Mouse (Mus musculus): ENCODE data around the gene Acd. TPM values are rescaled to one million over a fixed set of nuclear protein-coding genes. Genes with fewer than 3 reads are reported as not detected.

Acd gene
- polyA plus RNA-seq (2014; fragmentation: Nextera tagmentation; extraction: Ambion mirVana) = 53.8 and 56.5 TPM in 2 replicates

GRCm38 (mm10) chr8:105700966-105701824, at the start of gene Acd, which contains the start of gene Pard6a:
Acd (minus strand) TSS chr8:105701102.
Pard6a (plus strand) TSS chr8:105701148.
- peak within 1 kb of the TSS; percentile 57 for H3K4me3 ChIP-seq (ENCODE audit: low read depth, low read length)
- H3K9ac ChIP-seq (replicated peaks; ENCODE audit: low read length) = peak within 1 kb of the TSS; percentile 56
- H3K4me1 ChIP-seq (ENCODE audit: control insufficient read depth, insufficient read depth, low read length) = peaks cover 8% of the 10 kb centered on the region
- ATAC-seq (replicated peaks; ENCODE audit: insufficient number of reproducible peaks, low FRiP score, low TSS enrichment, low read depth) = peak; percentile 64
- peak within 1 kb of the TSS; percentile 71 for H3K27ac ChIP-seq (replicated peaks; ENCODE audit: low read depth, low read length)
- WGBS = under 1% methylated on average over 58 of the region's 60 CpGs
- H3K9me3 ChIP-seq (replicated peaks; ENCODE audit: control insufficient read depth, low read length) = no peaks in the 10 kb centered on the region
- no peaks in the 10 kb centered on the region for H3K27me3 ChIP-seq (ENCODE audit: control insufficient read depth, insufficient read depth, low read length)
- H3K4me2 ChIP-seq (ENCODE audit: low read depth, low read length) = peak within 1 kb of the TSS; percentile 87
- H3K36me3 ChIP-seq (replicated peaks; ENCODE audit: control insufficient read depth, insufficient read depth, low read depth, low read length) = peaks cover 3% of the 10 kb centered on the region
- DNase-seq (ENCODE audit: low spot score) = peak; percentile 98

GRCm38 (mm10) chr8:105750606-105751005, 49.7 kb upstream of the Acd start:
- H3K4me2 ChIP-seq (ENCODE audit: low read depth, low read length) = no peak overlapping the region
- H3K27ac ChIP-seq (replicated peaks; ENCODE audit: low read depth, low read length) = no peak overlapping the region
- DNase-seq (ENCODE audit: low spot score) (peak; percentile 55), ATAC-seq (replicated peaks; ENCODE audit: insufficient number of reproducible peaks, low FRiP score, low TSS enrichment, low read depth) (no peak)
- H3K9me3 ChIP-seq (replicated peaks; ENCODE audit: control insufficient read depth, low read length) = no peaks in the 10 kb centered on the region
- H3K27me3 ChIP-seq (ENCODE audit: control insufficient read depth, insufficient read depth, low read length) = no peaks in the 10 kb centered on the region
- WGBS = 11% methylated on average over 11 of the region's 11 CpGs
- no peak overlapping the region for H3K4me3 ChIP-seq (ENCODE audit: low read depth, low read length)
- no peaks in the 10 kb centered on the region for H3K36me3 ChIP-seq (replicated peaks; ENCODE audit: control insufficient read depth, insufficient read depth, low read depth, low read length)
- H3K4me1 ChIP-seq (ENCODE audit: control insufficient read depth, insufficient read depth, low read length) = no peaks in the 10 kb centered on the region
- H3K9ac ChIP-seq (replicated peaks; ENCODE audit: low read length) = no peak overlapping the region

DNA sequence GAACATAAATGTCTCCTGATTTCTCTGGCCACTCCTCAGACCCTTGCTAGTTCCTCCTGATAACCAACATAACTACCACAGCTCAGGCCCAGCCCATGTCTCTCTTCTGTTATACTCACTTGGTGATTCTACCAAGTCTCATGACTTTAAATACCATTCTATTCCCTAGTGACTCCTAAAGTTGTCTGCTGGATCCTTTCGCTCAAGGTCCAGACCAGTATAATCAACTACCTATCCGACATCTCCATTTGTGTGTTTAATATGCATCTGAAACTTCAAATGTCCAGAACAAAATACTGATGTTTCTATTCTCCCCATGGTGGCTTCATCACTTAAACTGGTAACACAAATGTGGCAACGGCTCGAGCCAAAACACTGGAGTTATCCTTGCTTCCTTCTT, 42.4 kb upstream of the Acd start:
- H3K27ac ChIP-seq (replicated peaks; ENCODE audit: low read depth, low read length) = no peak overlapping the region
- H3K9me3 ChIP-seq (replicated peaks; ENCODE audit: control insufficient read depth, low read length) = no peaks in the 10 kb centered on the region
- no peak overlapping the region for H3K9ac ChIP-seq (replicated peaks; ENCODE audit: low read length)
- H3K36me3 ChIP-seq (replicated peaks; ENCODE audit: control insufficient read depth, insufficient read depth, low read depth, low read length) = no peaks in the 10 kb centered on the region
- H3K4me2 ChIP-seq (ENCODE audit: low read depth, low read length) = no peak overlapping the region
- no peaks in the 10 kb centered on the region for H3K4me1 ChIP-seq (ENCODE audit: control insufficient read depth, insufficient read depth, low read length)
- ATAC-seq (replicated peaks; ENCODE audit: insufficient number of reproducible peaks, low FRiP score, low TSS enrichment, low read depth) (no peak), DNase-seq (ENCODE audit: low spot score) (no peak)
- H3K4me3 ChIP-seq (ENCODE audit: low read depth, low read length) = no peak overlapping the region
- 87% methylated on average over 4 of the region's 4 CpGs for WGBS
- no peaks in the 10 kb centered on the region for H3K27me3 ChIP-seq (ENCODE audit: control insufficient read depth, insufficient read depth, low read length)

DNA sequence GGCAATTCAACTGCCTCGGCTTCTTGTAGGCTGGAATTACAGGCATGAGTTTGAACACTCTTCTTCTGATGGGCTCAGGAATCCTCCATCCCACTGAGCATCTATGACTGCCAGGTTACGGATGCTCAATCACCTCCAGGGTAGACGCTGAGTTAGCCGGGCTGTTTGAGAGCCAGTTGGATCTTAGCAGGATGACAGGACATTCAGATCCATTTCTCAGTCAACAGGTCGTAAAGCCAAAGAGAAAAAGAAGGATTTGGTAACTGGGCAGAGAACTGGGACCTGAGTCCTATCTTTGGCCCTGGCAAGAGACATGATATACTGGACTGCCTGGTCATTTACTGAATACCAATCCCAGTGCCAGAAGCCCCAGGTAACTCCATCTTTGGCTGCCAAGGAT, 38.3 kb upstream of the Acd start:
- 90% methylated on average over 5 of the region's 5 CpGs for WGBS
- DNase-seq (ENCODE audit: low spot score) (no peak), ATAC-seq (replicated peaks; ENCODE audit: insufficient number of reproducible peaks, low FRiP score, low TSS enrichment, low read depth) (no peak)
- H3K4me2 ChIP-seq (ENCODE audit: low read depth, low read length) = no peak overlapping the region
- no peak overlapping the region for H3K4me3 ChIP-seq (ENCODE audit: low read depth, low read length)
- no peak overlapping the region for H3K9ac ChIP-seq (replicated peaks; ENCODE audit: low read length)
- H3K36me3 ChIP-seq (replicated peaks; ENCODE audit: control insufficient read depth, insufficient read depth, low read depth, low read length) = no peaks in the 10 kb centered on the region
- no peaks in the 10 kb centered on the region for H3K9me3 ChIP-seq (replicated peaks; ENCODE audit: control insufficient read depth, low read length)
- H3K27me3 ChIP-seq (ENCODE audit: control insufficient read depth, insufficient read depth, low read length) = no peaks in the 10 kb centered on the region
- no peaks in the 10 kb centered on the region for H3K4me1 ChIP-seq (ENCODE audit: control insufficient read depth, insufficient read depth, low read length)
- H3K27ac ChIP-seq (replicated peaks; ENCODE audit: low read depth, low read length) = no peak overlapping the region

DNA sequence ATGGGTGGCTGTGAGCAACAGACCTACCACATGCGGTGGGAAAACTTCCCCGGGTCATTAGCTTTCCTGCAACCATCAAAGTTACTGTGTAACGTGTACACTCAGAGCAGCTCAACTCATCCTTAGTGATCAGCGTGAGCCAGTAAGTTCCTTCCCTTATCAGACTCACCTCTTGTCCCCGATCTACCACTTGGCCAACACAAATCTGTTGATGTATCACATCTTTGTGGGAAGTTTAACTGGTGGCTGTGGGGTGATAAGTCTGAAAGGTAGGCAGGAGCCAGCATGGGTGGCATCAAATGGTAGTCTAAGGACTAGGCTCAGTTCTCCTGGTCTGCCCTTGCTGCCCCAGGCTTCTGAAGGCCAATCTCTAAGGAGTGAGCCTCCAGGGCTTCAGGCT, 31.3 kb upstream of the Acd start:
- DNase-seq (ENCODE audit: low spot score) (no peak), ATAC-seq (replicated peaks; ENCODE audit: insufficient number of reproducible peaks, low FRiP score, low TSS enrichment, low read depth) (no peak)
- H3K27me3 ChIP-seq (ENCODE audit: control insufficient read depth, insufficient read depth, low read length) = no peaks in the 10 kb centered on the region
- no peak overlapping the region for H3K27ac ChIP-seq (replicated peaks; ENCODE audit: low read depth, low read length)
- H3K36me3 ChIP-seq (replicated peaks; ENCODE audit: control insufficient read depth, insufficient read depth, low read depth, low read length) = peaks cover 4% of the 10 kb centered on the region; the same call in 1 of the 2 replicates
- H3K4me3 ChIP-seq (ENCODE audit: low read depth, low read length) = no peak overlapping the region
- H3K9ac ChIP-seq (replicated peaks; ENCODE audit: low read length) = no peak overlapping the region
- H3K4me2 ChIP-seq (ENCODE audit: low read depth, low read length) = no peak overlapping the region
- no peaks in the 10 kb centered on the region for H3K9me3 ChIP-seq (replicated peaks; ENCODE audit: control insufficient read depth, low read length)
- no peaks in the 10 kb centered on the region for H3K4me1 ChIP-seq (ENCODE audit: control insufficient read depth, insufficient read depth, low read length)
- 89% methylated on average over 5 of the region's 5 CpGs for WGBS

GRCm38 (mm10) chr8:105727397-105728124, 26.7 kb upstream of the Acd start:
- Histone ChIP-seq H3K4me2 (ENCODE audit: low read depth, low read length) (no peak overlapping the region), H3K27ac (replicated peaks; ENCODE audit: low read depth, low read length) (no peak overlapping the region), H3K4me3 (ENCODE audit: low read depth, low read length) (no peak overlapping the region), H3K9ac (replicated peaks; ENCODE audit: low read length) (no peak overlapping the region; the same call in 1 of the 2 replicates), H3K4me1 (ENCODE audit: control insufficient read depth, insufficient read depth, low read length) (no peaks in the 10 kb centered on the region), H3K36me3 (replicated peaks; ENCODE audit: control insufficient read depth, insufficient read depth, low read depth, low read length) (peaks cover 5% of the 10 kb centered on the region; the same call in 1 of the 2 replicates), H3K9me3 (replicated peaks; ENCODE audit: control insufficient read depth, low read length) (no peaks in the 10 kb centered on the region), H3K27me3 (ENCODE audit: control insufficient read depth, insufficient read depth, low read length) (no peaks in the 10 kb centered on the region)
- DNase-seq (ENCODE audit: low spot score) = no peak
- 87% methylated on average over 18 of the region's 18 CpGs for WGBS
- no peak for ATAC-seq (replicated peaks; ENCODE audit: insufficient number of reproducible peaks, low FRiP score, low TSS enrichment, low read depth)

GRCm38 (mm10) chr8:105725726-105726125, 24.8 kb upstream of the Acd start:
- Histone ChIP-seq H3K27me3 (ENCODE audit: control insufficient read depth, insufficient read depth, low read length) (no peaks in the 10 kb centered on the region), H3K9ac (replicated peaks; ENCODE audit: low read length) (no peak overlapping the region), H3K4me2 (ENCODE audit: low read depth, low read length) (no peak overlapping the region), H3K27ac (replicated peaks; ENCODE audit: low read depth, low read length) (no peak overlapping the region), H3K4me3 (ENCODE audit: low read depth, low read length) (no peak overlapping the region), H3K4me1 (ENCODE audit: control insufficient read depth, insufficient read depth, low read length) (no peaks in the 10 kb centered on the region), H3K9me3 (replicated peaks; ENCODE audit: control insufficient read depth, low read length) (no peaks in the 10 kb centered on the region), H3K36me3 (replicated peaks; ENCODE audit: control insufficient read depth, insufficient read depth, low read depth, low read length) (peaks cover 5% of the 10 kb centered on the region; the same call in 1 of the 2 replicates)
- 78% methylated on average over 5 of the region's 5 CpGs for WGBS
- no peak for DNase-seq (ENCODE audit: low spot score)
- ATAC-seq (replicated peaks; ENCODE audit: insufficient number of reproducible peaks, low FRiP score, low TSS enrichment, low read depth) = no peak

- peaks cover 5% of the 10 kb centered on the region; the same call in 1 of the 2 replicates for H3K36me3 ChIP-seq (replicated peaks; ENCODE audit: control insufficient read depth, insufficient read depth, low read depth, low read length)
These were observed 22.0 kb upstream of the Acd start for GRCm38 (mm10) chr8:105722861-105723260.

More at GRCm38 (mm10) chr8:105722861-105723260, 22.0 kb upstream of the Acd start:
- ATAC-seq (replicated peaks; ENCODE audit: insufficient number of reproducible peaks, low FRiP score, low TSS enrichment, low read depth) (no peak), DNase-seq (ENCODE audit: low spot score) (no peak)
- Histone ChIP-seq H3K27me3 (ENCODE audit: control insufficient read depth, insufficient read depth, low read length) (no peaks in the 10 kb centered on the region), H3K4me1 (ENCODE audit: control insufficient read depth, insufficient read depth, low read length) (no peaks in the 10 kb centered on the region), H3K4me2 (ENCODE audit: low read depth, low read length) (no peak overlapping the region), H3K9me3 (replicated peaks; ENCODE audit: control insufficient read depth, low read length) (no peaks in the 10 kb centered on the region), H3K27ac (replicated peaks; ENCODE audit: low read depth, low read length) (no peak overlapping the region), H3K9ac (replicated peaks; ENCODE audit: low read length) (no peak overlapping the region), H3K4me3 (ENCODE audit: low read depth, low read length) (no peak overlapping the region)
- WGBS = 91% methylated on average over 9 of the region's 9 CpGs
